Mouse (Mus musculus) midbrain, postnatal 0 days (tissue): ENCODE measurements at regions not wholly inside any gene's neighbourhood (a gene's known extent, or its start where the extent isn't known, plus 50 kb on each side); places are given as distances from the start of the nearest gene placed in this dataset.

Source experiments
- ATAC-seq: fragments of 200-750 bp; cut with Nextera tagmentation; 2 replicates; pipeline ENCODE4 v1.8.0; 2017; ENCODE audit warnings: moderate number of reproducible peaks, mild to moderate bottlenecking, moderate TSS enrichment, moderate library complexity; ENCODE audit not compliant: low FRiP score
- DNase-seq: peaks from one replicate; pipeline ENCODE4 v3.0.0-alpha.2; 2015; ENCODE audit warnings: low spot score
- H3K27ac ChIP-seq: fragments of 300-500 bp; sonication (generic); 2 replicates; pipeline ENCODE4 v1.5.1; 2014; ENCODE audit warnings: low read depth, mild to moderate bottlenecking, low read length, mixed read lengths
- H3K27me3 ChIP-seq: fragments of 300-500 bp; sonication (generic); 2 replicates; pipeline ENCODE4 v1.6.1; 2014; ENCODE audit warnings: low read length, control low read depth, mixed read lengths; ENCODE audit not compliant: insufficient read depth
- H3K36me3 ChIP-seq: fragments of 300-500 bp; sonication (generic); 2 replicates; pipeline ENCODE4 v1.6.1; 2014; ENCODE audit warnings: low read length, control low read depth, mixed read lengths; ENCODE audit not compliant: insufficient read depth
- H3K4me1 ChIP-seq: fragments of 300-500 bp; sonication (generic); 2 replicates; pipeline ENCODE4 v1.6.1; 2014; ENCODE audit warnings: mild to moderate bottlenecking, control low read depth, antibody characterized with exemption, low read length, mixed read lengths; ENCODE audit not compliant: insufficient read depth
- H3K4me2 ChIP-seq: fragments of 300-500 bp; sonication (generic); 2 replicates; pipeline ENCODE4 v1.6.1; 2014; ENCODE audit warnings: low read depth, mild to moderate bottlenecking, low read length, mixed read lengths; ENCODE audit not compliant: poor library complexity, severe bottlenecking
- H3K4me3 ChIP-seq: fragments of 300-500 bp; sonication (generic); 2 replicates; pipeline ENCODE4 v1.5.1; 2014; ENCODE audit warnings: low read depth, mild to moderate bottlenecking, low read length, moderate library complexity
- H3K9ac ChIP-seq: fragments of 300-500 bp; sonication (generic); replicated peaks from 2 replicates; pipeline ENCODE4 v1.6.1; 2014; ENCODE audit warnings: mild to moderate bottlenecking, low read length, moderate library complexity, mixed read lengths; ENCODE audit not compliant: poor library complexity, severe bottlenecking
- H3K9me3 ChIP-seq: fragments of 300-500 bp; sonication (generic); 2 replicates; pipeline ENCODE4 v1.6.1; 2016; ENCODE audit warnings: low read length, control low read depth
- CTCF ChIP-seq: IDR thresholded peaks from 2 replicates; pipeline ENCODE4 v1.5.1; 2016; ENCODE audit warnings: antibody characterized with exemption, mild to moderate bottlenecking
- WGBS: fragments of 180-500 bp; shearing (Covaris S2); extraction: QIAGEN DNeasy Blood & Tissue Kit; methylation state at CpG from one replicate; pipeline ENCODE4 v1.1.7; 2014; 5-methylcytosine and 5-hydroxymethylcytosine counted together

DNA sequence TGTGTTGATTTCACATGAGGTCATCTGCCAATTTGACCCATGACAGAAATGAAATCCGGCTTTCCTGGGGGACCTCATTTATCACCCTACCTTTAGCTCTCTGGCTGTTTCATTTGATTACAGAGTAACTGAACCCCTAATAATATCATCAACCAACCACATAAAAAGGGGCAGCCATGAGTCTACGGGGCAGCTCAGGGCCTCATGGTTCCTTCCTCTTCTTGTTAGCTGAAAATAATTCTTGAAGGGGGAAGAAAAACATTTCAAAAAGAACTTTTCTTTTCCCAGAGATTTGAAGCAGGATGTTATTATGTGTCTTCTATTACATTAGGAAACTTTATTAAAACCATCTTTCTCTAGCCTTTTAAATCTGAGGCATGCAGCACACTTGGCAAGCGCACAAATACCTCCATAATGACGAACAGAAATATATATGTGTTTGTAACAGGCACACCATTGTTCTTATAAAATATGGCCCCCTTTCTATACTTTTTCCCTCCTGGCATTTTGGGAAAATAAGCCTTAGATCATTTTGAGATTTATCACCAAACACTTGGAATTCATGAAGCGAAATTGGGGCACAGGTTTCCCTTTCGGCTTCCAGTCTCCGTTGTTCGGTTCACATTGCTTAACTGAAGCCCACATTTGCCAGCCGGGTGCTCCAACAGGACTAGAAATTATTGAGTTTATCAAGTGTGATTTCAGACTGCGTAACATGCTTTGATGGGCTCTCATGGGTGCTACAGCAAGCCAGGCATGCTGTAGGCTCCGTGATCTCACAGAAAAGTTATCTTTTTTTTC is 90.7 kb upstream of the Irs2 start:
- Histone ChIP-seq H3K4me2 (no peak overlapping the region), H3K27ac (no peak overlapping the region)

DNA sequence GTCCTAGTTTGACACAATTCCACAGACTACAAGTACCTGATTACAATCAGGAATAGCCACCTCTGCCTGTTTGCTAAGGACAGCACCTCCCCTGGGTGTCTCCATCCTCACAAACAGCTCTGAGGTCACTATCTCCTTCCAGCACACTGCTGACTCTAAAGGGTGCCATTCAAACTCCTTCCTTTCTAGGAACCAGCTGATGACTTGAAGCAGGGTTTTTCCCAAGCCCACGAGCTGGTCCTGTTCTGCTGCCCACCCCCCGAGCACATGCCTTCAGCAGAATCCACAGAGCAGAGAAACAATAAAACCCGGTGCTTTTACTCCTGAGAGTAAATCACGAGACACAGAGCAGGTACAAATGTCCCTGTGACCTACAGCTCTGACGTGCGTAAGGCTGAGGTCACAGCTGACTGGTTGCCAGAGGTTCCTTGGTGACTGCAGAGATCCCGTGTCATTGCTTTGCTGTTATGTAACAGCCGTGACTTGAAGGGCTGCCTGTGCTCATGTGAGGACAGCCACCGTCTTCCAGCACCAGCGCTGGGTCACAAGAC is 90.0 kb upstream of the Irs2 start:
- Histone ChIP-seq H3K4me3 (no peak overlapping the region), H3K4me1 (no peaks in the 10 kb centered on the region), H3K9me3 (no peaks in the 10 kb centered on the region), H3K36me3 (no peaks in the 10 kb centered on the region), H3K4me2 (no peak overlapping the region), H3K27ac (no peak overlapping the region), H3K9ac (no peak overlapping the region), H3K27me3 (no peaks in the 10 kb centered on the region)
- peak; percentile 28 for DNase-seq
- no peak for TF ChIP-seq CTCF
- 61% methylated on average over 10 of the region's 10 CpGs for WGBS
- ATAC-seq, result no peak

More for the DNA sequence above, 90.7 kb upstream of the Irs2 start:
- Histone ChIP-seq H3K9ac (no peak overlapping the region), H3K36me3 (no peaks in the 10 kb centered on the region), H3K4me3 (no peak overlapping the region), H3K27me3 (no peaks in the 10 kb centered on the region), H3K4me1 (no peaks in the 10 kb centered on the region), H3K9me3 (no peaks in the 10 kb centered on the region)
- no peak for DNase-seq
- no peak for TF ChIP-seq CTCF
- no peak for ATAC-seq
- 80% methylated on average over 11 of the region's 11 CpGs for WGBS

- DNase-seq, result no peak
- 76% methylated on average over 3 of the region's 3 CpGs for WGBS
- H3K36me3 ChIP-seq, result no peaks in the 10 kb centered on the region
- ATAC-seq, result no peak
- H3K4me3 ChIP-seq, result no peak overlapping the region
- H3K27me3 ChIP-seq, result no peaks in the 10 kb centered on the region
- no peak overlapping the region for H3K9ac ChIP-seq
- no peaks in the 10 kb centered on the region for H3K9me3 ChIP-seq
- no peaks in the 10 kb centered on the region for H3K4me1 ChIP-seq
- no peak overlapping the region for H3K4me2 ChIP-seq
- H3K27ac ChIP-seq, result no peak overlapping the region
- TF ChIP-seq CTCF, result no peak
Observed at GRCm38 (mm10) chr8:11097813-11098212, 89.6 kb upstream of the Irs2 start.

DNA sequence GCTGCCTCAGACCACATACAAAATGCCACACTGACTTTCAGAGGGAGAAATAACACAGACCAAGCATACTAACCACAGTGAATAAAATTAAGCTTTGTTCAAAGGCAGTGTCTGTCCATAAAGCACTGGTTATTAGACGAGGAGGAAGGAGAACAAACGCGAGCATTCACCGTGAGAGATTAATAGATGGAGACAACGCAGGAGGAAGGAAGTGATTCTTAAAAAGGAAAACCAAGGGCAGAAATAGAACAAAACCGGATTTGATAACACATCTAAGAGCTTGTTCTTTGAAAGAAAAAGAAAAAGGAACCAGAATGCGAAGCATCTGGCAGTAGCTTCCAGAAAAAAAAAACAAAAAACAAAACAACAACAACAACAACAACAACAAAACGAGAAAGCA is 86.3 kb upstream of the Irs2 start:
- no peak overlapping the region for H3K4me3 ChIP-seq
- no peaks in the 10 kb centered on the region for H3K36me3 ChIP-seq
- ATAC-seq, result no peak
- H3K27ac ChIP-seq, result no peak overlapping the region
- no peak overlapping the region for H3K9ac ChIP-seq
- H3K9me3 ChIP-seq, result no peaks in the 10 kb centered on the region
- H3K4me2 ChIP-seq, result no peak overlapping the region
- no peak for TF ChIP-seq CTCF
- no peaks in the 10 kb centered on the region for H3K27me3 ChIP-seq
- WGBS, result 57% methylated on average over 8 of the region's 8 CpGs
- no peak for DNase-seq
- no peaks in the 10 kb centered on the region for H3K4me1 ChIP-seq

- Histone ChIP-seq H3K4me1 (no peaks in the 10 kb centered on the region), H3K27ac (no peak overlapping the region), H3K4me3 (no peak overlapping the region), H3K36me3 (no peaks in the 10 kb centered on the region), H3K27me3 (no peaks in the 10 kb centered on the region), H3K9me3 (no peaks in the 10 kb centered on the region), H3K9ac (no peak overlapping the region), H3K4me2 (no peak overlapping the region)
- DNase-seq (no peak), ATAC-seq (no peak)
- WGBS, result 74% methylated on average over 4 of the region's 4 CpGs
- no peak for TF ChIP-seq CTCF
Observed at GRCm38 (mm10) chr8:11092348-11092747, 84.1 kb upstream of the Irs2 start.

DNA sequence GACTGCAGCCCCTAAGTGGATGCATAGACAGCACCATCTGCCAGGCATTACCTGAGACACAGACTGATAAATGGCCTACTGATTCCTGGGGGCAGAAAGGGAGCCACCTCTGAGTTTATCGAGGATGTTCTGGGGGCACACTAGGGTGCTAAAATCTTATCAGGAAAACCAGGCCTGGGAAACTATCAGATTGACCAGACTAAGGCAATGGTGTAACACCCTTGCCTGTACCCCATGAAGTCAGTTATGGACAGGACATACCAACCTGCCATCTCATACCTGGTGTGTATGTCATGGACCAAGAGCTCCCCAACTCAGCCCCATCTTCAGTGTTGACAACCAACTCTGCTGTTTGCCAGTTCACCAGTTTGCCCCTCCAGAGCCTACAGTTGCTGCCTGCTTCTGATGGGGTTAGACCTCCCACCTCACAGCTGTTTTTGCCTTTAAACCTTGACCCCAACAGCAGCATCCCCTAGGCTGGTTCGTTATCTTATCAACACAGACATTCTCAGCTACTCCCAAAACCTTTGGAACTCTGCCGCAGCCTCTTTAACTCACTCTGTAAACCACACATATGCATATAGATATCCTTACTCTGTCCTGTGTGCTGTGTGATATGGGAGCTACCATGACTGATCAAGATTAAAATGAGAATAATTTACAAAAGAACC is 83.6 kb upstream of the Irs2 start:
- H3K9me3 ChIP-seq, result no peaks in the 10 kb centered on the region
- 87% methylated on average over 3 of the region's 3 CpGs for WGBS
- no peak overlapping the region for H3K4me3 ChIP-seq
- DNase-seq, result no peak
- H3K27ac ChIP-seq, result no peak overlapping the region
- no peaks in the 10 kb centered on the region for H3K36me3 ChIP-seq
- no peaks in the 10 kb centered on the region for H3K4me1 ChIP-seq
- no peak overlapping the region for H3K9ac ChIP-seq
- no peak overlapping the region for H3K4me2 ChIP-seq
- TF ChIP-seq CTCF, result no peak
- no peaks in the 10 kb centered on the region for H3K27me3 ChIP-seq
- ATAC-seq, result no peak
